22 mouse cellular contexts compared by ENCODE assay signal in genomic region chr2:45369432-45369831, GRCm38 (mm10).
"Had no signal": no experiment of that assay in that cellular context is flagged by ENCODE, and none has a peak within 500 bp of the region (broad histone marks: within the 10 kb centered on the region; RNA-seq: fewer than 3 reads in every experiment).

No protein-coding gene starts in this region.

- H3K27me3 ChIP-seq: limb, embryonic 13.5 days; liver, embryonic 12.5 days; liver, embryonic 15.5 days; lung, embryonic 15.5 days; megakaryocyte, embryonic 14.5 days; midbrain, embryonic 13.5 days; neural tube, embryonic 13.5 days had no signal

- H3K4me3 ChIP-seq: layer of hippocampus, adult 2 months; limb, embryonic 10.5 days; limb, embryonic 13.5 days; liver, embryonic 12.5 days; liver, embryonic 15.5 days; lung, embryonic 15.5 days; megakaryocyte, embryonic 14.5 days; midbrain, embryonic 10.5 days; midbrain, embryonic 13.5 days; myocyte; neural tube, embryonic 13.5 days had no signal

- H3K4me2 ChIP-seq: limb, embryonic 13.5 days; liver, embryonic 12.5 days; liver, embryonic 15.5 days; lung, embryonic 15.5 days; midbrain, embryonic 13.5 days; neural tube, embryonic 13.5 days had no signal

- ATAC-seq: liver, embryonic 12.5 days; midbrain, embryonic 13.5 days; midbrain, embryonic 16.5 days had no signal

- H3K4me1 ChIP-seq: limb, embryonic 13.5 days; liver, embryonic 12.5 days; liver, embryonic 15.5 days; lung, embryonic 15.5 days; midbrain, embryonic 10.5 days; midbrain, embryonic 13.5 days; neural tube, embryonic 13.5 days had no signal

- H3K36me3 ChIP-seq: limb, embryonic 10.5 days; limb, embryonic 13.5 days; liver, embryonic 12.5 days; liver, embryonic 15.5 days; lung, embryonic 15.5 days; midbrain, embryonic 10.5 days; midbrain, embryonic 13.5 days; neural tube, embryonic 13.5 days had no signal

- DNase-seq: layer of hippocampus, adult 9-11 months; liver; lung, adult 18-20 months; lung, postnatal 10 days; lung, postnatal 36 days; retina, postnatal 1 day; right cerebral cortex, postnatal 25 days; spleen, adult 18-20 months; thymus, adult 18-20 months; thymus, postnatal 36 days had no signal

- H3K27ac ChIP-seq: layer of hippocampus, adult 2 months; limb, embryonic 10.5 days; limb, embryonic 13.5 days; liver, embryonic 12.5 days; liver, embryonic 15.5 days; lung, embryonic 15.5 days; midbrain, embryonic 10.5 days; midbrain, embryonic 13.5 days; neural tube, embryonic 13.5 days had no signal

- H3K9me3 ChIP-seq: limb, embryonic 10.5 days; limb, embryonic 13.5 days; liver, embryonic 12.5 days; liver, embryonic 15.5 days; lung, embryonic 15.5 days; midbrain, embryonic 10.5 days; midbrain, embryonic 13.5 days; neural tube, embryonic 13.5 days had no signal

- H3K9ac ChIP-seq: limb, embryonic 13.5 days; liver, embryonic 12.5 days; liver, embryonic 15.5 days; lung, embryonic 15.5 days; midbrain, embryonic 13.5 days; neural tube, embryonic 13.5 days had no signal
